Mouse (Mus musculus) CD8-positive naive resting alpha-beta T cell, adult 2 months (primary cell): Measurements from ENCODE around the gene 6430548M08Rik.
A peak's percentile ranks its signal among the peaks of the same experiment; 100 is the strongest.

Experiments
- DNase-seq, 2 experiments: peaks; one replicate each; pipeline ENCODE4 v3.0.0; 2022; ENCODE audit warnings: low read depth in 2 of 2, low spot score in 2 of 2

Gene 6430548M08Rik

DNA sequence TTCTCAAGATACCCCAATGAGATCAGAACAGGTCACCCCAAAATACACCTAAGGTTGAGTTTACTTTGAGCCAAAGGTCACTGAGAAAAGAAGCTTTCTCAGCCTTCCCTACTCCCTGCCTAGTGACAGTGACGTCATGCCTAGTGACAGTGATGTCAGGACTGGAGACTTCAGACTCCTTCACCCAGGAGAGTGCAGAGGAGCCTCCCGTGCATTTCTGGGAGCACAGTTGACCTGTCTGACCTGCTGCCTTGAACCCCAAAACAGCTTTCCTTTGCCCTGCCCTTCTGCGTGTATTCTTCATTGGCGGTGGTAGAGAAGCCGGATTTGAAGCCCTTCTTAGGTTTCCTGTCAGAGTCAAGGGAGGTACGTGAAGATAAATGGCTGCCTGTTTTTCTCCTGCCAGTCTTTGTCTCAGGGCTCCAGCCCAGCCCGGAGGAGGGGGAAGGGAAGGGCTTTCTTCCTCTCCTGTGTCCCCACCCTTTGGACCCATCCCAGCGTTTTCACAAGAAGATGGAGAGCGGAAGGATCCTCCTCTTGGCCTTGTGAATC lies 9.2 kb upstream of the 6430548M08Rik start:
- peak in 1 of 2 experiments; percentile 18 for DNase-seq

DNA sequence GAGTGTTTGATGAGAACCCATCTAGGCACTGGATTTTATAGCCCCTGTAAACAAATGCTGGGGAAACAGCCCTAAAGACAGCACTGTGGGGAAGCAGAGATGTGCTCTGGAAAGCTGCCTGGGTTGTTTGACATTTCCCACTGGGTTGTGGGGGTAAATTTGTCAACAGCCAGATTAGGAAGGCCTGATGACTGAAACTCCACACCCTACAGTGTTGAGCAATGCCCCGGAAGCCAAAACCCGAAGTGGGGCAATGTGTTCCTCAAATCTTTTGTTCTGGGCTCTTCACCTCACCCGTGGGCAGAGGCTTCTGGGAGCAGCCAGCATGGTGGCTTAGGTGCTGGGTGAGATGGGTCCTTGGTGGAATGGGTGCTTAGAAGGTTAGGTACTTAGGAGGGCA lies 4.8 kb upstream of the 6430548M08Rik start:
- no peak for DNase-seq

DNA sequence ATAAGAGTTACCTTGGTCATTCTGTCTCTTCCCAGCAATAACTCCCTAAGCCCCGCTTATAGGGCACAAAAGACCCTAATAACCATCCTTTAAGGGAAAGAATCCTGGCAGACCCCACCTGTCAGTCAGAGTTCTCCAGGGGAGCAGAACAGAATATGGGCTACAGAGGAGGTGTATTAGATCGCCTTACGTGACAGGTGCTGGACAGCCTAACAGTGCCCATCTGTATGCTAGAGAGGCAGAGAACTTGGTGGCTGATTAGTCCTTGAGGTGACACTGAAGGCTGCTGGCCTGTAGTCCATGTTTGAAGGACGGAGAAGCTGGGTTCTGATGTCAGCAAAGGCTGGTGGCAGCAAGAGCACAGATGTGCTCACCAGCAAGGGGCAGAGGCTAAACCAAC lies 3.0 kb upstream of the 6430548M08Rik start:
- DNase-seq = no peak

DNA sequence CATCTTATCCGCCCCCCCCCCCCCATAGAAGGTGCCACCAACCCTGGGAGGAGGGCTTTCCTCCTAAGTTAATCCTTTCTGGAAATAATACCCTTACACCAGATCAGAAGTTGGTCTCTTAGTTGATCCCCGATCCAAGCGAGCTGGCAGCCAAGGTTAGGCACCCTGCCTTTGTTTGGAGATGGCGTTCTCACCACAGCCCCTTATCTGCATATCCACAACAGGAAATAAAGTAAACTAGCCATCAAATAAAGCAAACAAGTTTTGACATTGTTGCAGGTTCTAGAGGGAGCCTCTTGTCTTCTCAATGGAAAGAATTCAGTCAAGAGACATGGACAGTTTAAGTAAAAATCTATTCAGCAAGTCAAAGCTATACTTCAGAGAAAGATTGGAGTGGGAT lies 2.6 kb upstream of the 6430548M08Rik start:
- no peak for DNase-seq

DNA sequence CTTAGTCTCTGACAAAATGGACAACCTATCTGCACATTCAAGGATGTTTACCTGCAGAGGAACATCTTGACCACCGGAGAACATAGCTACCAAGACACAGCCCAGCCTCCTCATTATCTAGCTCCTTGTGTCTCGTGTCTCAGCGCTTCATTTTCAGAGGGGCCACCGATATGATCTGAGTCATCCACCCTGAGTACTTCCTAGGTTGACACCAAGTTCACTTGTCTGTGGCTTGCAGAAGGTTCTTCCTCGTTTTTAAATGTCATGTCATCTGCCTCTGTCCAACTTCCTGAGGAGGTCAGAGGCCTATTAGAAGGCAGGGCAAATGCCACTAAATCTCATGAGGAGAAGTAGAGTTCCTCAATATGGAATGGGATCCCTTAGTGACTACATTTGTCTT lies 1.4 kb upstream of the 6430548M08Rik start:
- no peak for DNase-seq

DNA sequence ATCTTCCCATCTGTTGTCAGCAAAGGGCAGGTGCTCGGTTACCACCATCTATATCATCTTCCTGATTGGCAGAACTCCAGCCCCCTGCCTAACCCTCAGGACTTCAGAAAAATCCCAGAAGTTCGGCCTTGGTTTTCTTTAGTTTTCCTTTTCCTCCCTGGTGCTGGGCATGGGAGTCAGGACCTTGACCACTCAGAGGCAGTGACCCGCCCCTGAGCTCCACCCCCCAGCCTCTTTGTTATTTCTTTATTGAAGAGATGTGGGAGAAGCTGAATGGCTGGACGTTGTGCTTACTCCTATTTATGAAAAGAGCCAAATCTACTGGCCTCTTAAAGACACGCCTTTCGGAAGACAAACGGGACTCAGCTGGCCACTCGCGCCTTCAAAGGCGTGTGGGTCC lies 646 bp upstream of the 6430548M08Rik start:
- DNase-seq = no peak

DNA sequence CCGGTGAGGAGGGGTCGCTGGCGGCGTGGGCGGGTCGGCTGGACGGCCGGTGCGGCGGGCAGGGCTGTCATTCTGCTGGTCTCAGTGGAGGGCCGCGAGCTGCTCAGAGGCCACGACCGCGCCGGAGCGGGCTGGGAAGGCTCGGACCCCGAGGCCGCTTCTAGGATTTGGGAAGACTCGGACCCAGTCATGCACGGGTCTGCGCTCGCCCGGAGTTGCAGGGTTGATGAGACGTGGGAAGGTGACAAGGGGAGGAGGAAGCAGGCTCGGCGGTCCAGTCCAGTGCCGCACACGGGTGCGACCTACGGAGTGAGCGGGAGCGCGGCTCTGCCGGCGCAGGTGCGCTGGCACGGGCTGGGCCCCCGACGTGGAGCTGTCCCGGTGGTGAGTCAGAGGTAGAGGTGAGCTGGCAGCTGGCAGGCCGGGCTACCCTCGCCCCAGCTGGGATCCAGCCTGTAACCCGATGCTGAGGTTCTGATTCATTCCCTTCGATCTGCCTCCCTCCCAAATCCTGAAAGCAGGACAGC lies 426 bp downstream of the 6430548M08Rik start:
- peak; percentile 6 to 10 for DNase-seq

DNA sequence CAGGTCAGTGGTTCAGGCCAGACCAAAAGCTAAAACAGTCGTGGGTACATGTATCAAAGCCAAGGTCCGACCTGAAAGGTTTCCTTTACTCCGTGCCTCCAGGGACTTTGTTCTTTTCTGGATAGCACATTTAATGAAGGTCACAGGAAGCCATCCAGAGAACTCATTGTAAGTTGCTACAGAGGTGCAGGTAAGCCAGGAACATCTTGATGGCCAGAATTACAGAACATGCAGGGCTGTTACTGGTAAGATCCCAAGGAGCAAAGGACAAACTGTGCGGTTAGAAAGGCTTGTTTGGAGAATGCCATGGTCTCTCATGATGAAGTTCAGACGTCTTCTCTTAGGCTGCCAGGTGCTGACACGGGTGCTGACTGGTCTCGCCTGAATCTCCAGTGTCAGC lies 2.6 kb downstream of the 6430548M08Rik start:
- no peak for DNase-seq

DNA sequence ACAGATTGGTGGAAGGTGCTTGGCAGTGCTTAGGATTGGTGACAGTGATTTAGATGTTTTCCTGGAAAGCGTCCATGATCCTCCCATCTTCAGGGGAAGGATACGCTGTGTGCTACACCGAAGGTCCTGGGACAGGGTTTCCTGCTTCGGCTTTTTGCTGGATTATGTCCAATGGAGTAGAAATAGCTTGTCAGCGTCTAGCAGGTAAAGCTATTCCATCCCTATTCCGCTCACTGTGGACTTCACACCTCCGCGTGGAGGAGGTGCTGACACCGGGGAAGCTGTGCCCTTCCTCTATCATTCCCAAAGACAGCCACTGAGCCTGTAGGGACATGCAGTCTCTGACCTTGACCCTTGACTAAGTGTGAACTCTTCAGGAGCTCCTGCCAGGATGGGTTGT lies 4.2 kb downstream of the 6430548M08Rik start:
- no peak for DNase-seq

DNA sequence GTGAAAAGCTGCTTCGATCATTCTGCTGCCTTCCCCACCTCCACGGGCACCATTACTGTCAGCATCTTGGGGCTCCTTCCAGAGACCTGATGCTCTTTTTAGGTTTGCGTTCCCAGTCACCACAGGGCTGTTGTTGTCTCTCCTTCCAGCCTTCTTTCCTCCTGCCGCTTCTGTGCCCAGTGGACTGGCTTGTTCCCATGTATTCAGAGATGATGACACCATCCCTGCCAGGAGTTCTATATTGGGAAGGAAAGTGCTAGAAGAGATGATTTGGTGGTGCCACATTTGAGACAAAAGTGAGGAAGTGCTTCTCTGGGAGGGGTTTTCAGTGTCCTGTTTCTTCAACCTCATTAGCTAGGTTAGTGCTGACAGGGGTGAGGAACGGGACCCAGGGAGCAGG lies 4.9 kb downstream of the 6430548M08Rik start:
- DNase-seq = no peak

DNA sequence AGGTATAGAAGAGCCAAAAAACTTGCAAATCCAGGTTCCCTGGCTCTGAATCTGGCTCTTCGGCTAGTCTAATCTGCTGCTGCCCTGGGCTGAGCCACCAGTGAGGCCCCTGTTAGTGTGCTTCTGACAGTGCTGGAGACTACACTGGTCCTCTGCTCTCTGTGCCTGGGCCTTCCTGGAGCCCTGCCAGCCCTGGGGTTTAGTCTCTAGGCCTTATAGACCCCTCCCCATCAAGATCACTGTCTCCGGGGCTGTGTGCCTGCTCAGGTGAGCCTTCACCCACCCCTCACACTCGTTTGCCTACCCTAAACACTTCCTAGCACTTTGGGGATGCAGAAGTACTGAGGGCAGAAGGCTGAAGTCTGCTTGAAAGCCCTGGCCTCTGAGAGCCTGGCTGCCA lies 5.5 kb downstream of the 6430548M08Rik start:
- DNase-seq = no peak

DNA sequence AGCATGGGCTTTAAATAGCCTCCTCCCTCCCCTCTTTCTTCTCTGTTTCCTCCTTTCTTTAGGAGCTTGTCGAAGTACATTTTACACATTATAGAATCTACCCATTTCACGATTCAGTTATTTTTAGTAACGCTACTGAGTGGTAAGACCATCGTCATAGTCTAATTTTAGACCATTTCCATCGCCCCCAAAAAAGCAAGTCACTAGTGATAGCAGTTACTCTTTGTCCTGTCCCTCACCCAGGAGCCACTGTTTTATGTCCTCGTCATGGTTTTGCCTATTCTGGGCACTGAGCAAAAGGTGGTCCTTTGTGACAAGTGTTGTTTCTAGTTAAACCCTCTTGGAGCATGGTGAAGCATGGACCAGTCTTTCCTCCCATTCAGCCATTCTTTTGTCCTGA lies 6.0 kb downstream of the 6430548M08Rik start:
- no peak for DNase-seq

DNA sequence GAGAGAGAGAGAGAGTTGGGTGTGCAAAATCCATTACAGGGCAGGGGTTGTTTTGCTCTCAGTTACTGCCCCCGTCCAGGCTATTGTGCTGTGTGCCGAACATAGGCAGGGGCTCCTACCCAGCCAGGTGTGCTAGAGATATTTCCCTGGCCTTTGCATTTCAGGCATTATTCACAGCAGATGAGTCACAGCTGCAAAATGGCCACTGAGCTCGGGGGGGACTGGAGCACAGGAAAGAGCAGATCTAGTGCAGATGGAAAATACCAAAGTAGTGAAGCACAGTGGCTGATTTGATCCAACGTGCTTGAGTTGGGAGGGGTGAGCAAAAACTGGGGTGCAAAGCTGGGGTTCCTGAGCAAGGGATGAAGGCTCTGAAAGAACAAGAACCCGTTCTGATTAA lies 7.0 kb downstream of the 6430548M08Rik start:
- DNase-seq = no peak

DNA sequence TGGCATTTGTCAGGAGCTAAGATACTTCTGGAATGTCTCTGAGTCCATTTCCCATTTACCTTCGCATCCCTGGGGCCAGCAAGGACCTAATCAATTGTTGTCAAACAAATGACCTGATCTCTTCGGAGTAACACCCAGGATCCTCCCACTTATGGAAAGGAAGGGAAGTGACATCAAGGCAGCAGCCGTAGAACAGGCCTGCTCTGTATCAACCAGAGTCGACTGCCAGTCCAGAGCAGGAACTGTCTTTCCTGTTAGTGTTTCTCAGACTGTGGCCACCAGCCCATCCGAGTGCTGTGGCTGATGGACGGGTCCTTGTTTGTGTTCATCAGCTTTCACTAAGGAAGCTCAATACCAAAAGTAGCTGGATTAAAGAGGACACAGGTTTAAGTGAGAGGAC lies 10.3 kb downstream of the 6430548M08Rik start:
- DNase-seq = no peak

DNA sequence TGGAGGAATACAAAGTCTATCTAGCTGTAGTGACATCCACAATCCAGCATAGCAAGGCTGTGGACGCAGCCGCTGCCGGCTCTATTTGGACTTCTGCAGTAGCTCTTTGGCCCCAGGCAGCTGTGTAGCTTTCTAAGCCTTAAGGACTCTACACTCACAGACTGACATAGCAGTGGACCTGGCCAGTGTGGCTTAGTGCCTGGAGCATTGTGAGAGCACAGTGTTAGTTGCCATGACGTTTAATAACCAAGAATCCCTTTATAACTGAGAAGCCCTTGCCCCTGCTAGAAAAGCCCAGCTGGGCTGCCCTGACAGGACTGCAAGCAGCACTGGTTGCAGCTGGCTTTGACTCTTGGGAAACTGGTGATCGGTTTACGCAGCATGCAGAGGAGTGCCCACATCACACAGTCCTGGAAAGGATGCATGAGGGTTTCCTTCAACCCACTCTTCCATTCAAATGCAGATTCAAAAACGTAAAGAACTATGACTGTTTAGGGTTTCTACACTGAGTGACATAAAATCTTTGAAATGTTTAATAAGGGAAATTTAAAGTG lies 11.0 kb downstream of the 6430548M08Rik start:
- no peak for DNase-seq

DNA sequence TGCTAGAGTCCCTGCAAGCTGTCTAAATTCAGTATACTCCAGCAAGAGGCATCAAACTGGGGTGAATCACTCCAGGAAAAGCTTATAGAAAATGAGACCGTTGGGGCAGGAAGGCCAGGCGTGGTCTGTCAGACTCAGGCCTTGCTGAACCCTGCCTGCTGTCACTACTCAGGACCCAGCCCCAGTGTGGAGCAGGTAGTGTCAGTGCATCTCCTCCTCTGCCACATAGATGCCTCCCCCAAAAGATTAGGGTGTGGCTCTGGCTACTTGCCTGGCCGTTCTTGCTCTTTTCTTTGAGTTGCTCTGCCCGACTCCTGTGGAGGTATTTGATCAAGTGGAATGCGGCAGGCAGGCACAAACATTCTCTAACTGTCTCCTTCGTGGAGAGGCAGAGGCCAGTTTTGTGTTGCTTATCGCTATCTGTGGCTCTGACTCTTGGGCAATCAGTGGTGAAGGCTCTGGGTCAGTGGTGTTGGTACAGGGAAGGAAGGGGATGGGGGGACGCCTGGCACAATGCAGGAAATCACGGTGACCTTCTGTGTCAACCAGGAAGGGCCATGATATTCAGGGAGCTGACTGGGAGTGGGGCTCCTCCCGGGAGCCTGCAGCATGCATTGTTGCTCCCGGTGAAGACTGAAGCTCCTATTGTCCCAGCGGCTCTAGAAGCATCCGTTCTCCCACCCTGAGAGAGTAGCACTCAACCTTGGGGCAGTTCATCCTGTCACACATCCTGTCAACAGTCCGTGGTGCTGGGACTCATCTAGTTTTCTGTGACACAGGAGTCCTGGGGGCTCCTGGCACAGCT lies 12.6 kb downstream of the 6430548M08Rik start:
- DNase-seq = no peak

DNA sequence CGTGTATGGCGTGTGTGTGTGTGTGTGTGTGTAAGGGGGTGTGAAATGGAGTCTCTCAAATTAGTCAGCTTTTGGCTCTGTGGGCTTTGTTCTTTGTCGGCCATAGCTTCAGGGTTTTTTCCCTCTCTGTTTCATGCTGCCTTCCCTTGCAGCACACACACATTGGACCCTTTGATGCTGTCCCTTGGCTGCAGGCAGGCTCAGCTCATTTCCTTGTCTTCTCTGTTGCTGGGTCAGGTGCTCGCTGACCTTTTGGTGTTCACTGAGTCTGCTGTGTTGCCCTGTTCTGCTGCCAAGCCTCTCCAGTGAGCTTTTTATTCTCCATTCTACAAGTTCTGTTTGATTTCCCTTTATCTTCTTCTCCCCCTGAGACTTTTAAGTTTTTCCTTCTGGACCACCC lies 15.6 kb downstream of the 6430548M08Rik start:
- no peak for DNase-seq

DNA sequence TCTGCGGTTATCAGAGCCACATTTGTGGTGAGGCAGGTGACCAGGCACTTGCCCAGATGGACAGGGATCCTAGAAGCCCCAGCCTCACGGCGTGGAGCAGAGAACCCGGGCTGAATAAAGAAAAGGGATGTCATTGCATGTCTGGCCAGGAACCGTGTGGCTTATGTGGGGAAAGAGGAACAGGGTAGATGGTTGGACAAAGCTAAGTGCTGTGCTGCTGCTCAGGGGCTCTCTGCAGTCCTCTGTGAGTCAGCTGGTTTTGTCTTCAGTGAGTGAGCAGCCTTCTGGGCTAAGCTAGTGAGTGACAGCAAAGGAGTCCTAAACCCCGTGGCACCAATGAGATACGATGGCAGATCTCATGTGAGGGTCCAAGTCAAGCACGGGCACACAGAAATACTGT lies 17.2 kb downstream of the 6430548M08Rik start:
- DNase-seq = no peak

DNA sequence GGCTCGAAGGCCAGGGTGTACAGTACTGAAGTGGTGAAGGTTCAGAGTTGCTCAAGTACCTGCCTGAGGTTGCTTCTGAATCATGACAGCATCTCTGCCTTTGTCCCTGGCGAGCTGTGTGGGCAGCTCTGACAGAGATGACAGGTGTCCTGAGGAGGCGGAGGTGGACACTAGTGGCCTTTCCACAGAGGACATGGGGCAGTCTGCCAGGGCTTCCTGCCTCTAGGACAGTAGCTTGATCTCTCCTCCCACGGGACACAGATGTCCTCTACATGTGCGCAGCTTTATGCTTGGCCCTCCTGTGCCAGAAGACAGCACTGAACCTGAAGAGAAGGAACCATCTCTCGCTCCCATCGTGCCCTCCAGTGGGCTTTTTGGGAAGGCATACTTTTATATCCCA lies 19.2 kb downstream of the 6430548M08Rik start:
- no peak for DNase-seq

DNA sequence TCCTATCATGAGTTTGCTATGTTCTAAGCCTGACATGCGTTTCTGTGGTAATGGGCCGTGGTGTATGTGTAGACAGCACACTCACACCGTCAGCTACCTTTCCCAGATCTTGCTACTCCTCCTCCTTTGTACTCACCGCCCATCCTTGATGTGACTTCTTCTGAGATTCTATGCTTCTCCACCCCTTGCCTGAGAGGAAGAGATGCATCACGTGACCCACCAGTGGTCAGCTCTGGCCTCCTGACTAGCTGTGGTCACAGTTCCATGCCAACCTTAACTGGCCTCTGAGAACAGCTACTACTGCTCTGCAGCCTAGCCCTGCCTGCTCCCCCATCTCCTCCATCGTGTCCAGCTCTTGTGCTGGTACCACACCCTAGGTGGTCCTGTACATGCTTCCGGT lies 21.7 kb downstream of the 6430548M08Rik start:
- DNase-seq = no peak

DNA sequence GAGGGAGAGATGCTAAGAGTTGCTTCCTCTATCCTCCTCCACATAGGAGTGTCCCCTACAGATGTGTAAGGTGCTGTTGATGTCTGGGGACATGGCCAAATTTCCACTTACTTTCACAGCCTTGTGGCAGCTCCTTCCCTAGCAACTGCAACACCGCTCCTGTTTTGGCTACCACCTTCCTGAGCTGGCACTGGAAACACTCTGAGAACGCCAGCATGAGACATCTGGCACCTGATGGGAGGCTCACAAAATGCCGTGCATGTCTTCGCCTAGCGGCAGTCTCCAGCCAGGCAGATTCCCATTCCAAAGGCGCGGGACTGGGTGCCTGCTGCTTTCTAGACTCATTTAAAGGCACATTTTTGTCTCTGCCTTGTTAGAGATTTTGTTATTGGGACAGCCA lies 22.7 kb downstream of the 6430548M08Rik start:
- DNase-seq = no peak

DNA sequence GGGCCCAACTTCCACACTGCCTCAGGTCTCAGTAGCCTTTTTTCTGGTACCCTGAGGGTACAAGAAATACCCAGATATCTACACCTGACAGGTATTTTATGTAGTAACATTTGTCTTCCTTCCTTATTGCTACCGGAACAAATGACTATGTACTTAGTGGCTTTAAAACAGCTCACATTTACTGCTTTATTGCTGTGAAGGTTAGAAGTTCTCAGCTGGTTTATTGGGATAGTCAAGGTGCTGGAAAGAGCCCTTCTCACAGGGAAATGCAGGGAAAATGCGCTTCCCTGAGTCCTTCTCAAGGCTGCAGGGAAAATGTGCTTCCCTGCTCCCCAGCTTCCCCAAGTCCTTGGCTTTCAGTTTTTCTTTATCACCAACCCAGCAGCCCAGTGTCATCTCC lies 25.0 kb downstream of the 6430548M08Rik start:
- no peak for DNase-seq

DNA sequence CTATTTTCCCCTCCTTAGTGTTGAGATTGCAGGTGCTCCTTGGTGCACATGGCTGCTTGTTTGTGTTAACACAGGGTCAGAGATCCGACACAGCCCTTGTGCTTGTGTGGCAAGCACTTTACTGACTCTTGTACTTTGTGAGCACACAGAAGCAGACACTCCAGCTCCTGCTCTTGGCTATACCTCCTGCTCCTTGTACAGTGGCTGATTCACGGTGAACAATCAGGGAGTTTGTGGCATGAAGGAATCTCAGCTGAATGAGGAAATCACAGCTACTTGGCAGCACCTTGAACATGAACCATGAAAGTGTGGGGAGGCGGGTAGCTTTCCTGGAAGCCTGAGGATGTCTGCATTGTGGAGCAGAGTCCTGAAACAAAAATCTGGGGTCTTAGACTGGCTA lies 26.8 kb downstream of the 6430548M08Rik start:
- no peak for DNase-seq
